Mouse (Mus musculus): ENCODE data around the gene Orai3. TPM values are rescaled to one million over a fixed set of nuclear protein-coding genes. Genes with fewer than 3 reads are reported as not detected.

Gene Orai3
- total and polyA plus RNA-seq, 3 experiments: 10.3 to 16.9 (median 11.6) TPM

GRCm38 (mm10) chr7:127745652-127746493 lies 23.7 kb upstream of the Orai3 start:
- Histone ChIP-seq H3K4me2 (ENCODE audit: insufficient read depth, low read depth, poor library complexity, severe bottlenecking) (peak overlapping the region; percentile 87), H3K9me3 (replicated peaks; ENCODE audit: low read length) (peaks cover 2% of the 10 kb centered on the region), H3K4me3 (replicated peaks in 1 of 3; ENCODE audit: low read depth in 2 of 3, low read length in 2 of 3, poor library complexity in 1 of 3) (peak overlapping the region; percentile 71 to 98 (median 87)), H3K9ac (ENCODE audit: insufficient read depth, low read depth) (peak overlapping the region; percentile 73), H3K36me3 (replicated peaks in 1 of 2; ENCODE audit: control insufficient read depth in 1 of 2, insufficient read depth in 1 of 2, low read length in 1 of 2) (peaks cover 25 to 33% of the 10 kb centered on the region in 2 experiments), H3K79me2 (replicated peaks; ENCODE audit: control insufficient read depth, extremely low read depth, insufficient read depth, poor library complexity, severe bottlenecking) (no peaks in the 10 kb centered on the region), H3K4me1 (ENCODE audit: control insufficient read depth in 1 of 2, insufficient read depth in 2 of 2) (peaks cover 4 to 18% of the 10 kb centered on the region in 2 experiments; a peak in 3 of 4 replicates), H3K27me3 (replicated peaks) (no peaks in the 10 kb centered on the region), H3K27ac (ENCODE audit: insufficient read depth, low read depth) (peak overlapping the region; percentile 73)
- TF ChIP-seq UBTF (IDR thresholded peaks at IDR 0.05; ENCODE audit: low read depth, low read length): no peak
- peak; percentile 81; the same call in 1 of the 2 replicates for TF ChIP-seq KAT2A (IDR thresholded peaks at IDR 0.05; ENCODE audit: insufficient replicate concordance, low read length)
- no peak for TF ChIP-seq ZC3H11A (IDR thresholded peaks at IDR 0.05; ENCODE audit: low read depth, low read length)
- peak; percentile 62 for TF ChIP-seq NRF1 (IDR thresholded peaks at IDR 0.05; ENCODE audit: low read depth, low read length)
- TF ChIP-seq POLR2A (IDR thresholded peaks at IDR 0.05; ENCODE audit: low read depth, low read length): no peak; the same call in 1 of the 2 replicates
- TF ChIP-seq CHD2 (IDR thresholded peaks at IDR 0.05; ENCODE audit: low read length): peak; percentile 46; the same call in 1 of the 2 replicates
- TF ChIP-seq MEF2A (IDR thresholded peaks at IDR 0.05; ENCODE audit: borderline replicate concordance, low read depth, low read length): no peak
- peak; percentile 39; the same call in 1 of the 2 replicates for TF ChIP-seq MAZ (IDR thresholded peaks at IDR 0.05; ENCODE audit: low read depth, low read length)
- TF ChIP-seq EP300 (IDR thresholded peaks at IDR 0.05; ENCODE audit: low read length): no peak
- peak; percentile 88 for TF ChIP-seq HCFC1 (IDR thresholded peaks at IDR 0.05; ENCODE audit: low read depth, low read length)
- TF ChIP-seq SIN3A (IDR thresholded peaks at IDR 0.05; ENCODE audit: low read length): peak; percentile 23; the same call in 1 of the 2 replicates
- TF ChIP-seq ELF1 (IDR thresholded peaks at IDR 0.05; ENCODE audit: low read depth, low read length): peak; percentile 43; the same call in 1 of the 2 replicates
- dilution Hi-C loops (cut with MboI; ENCODE audit: extremely low pct_ligation_motif_present, extremely low pct_unique_long_range_greater_than_20kb, low sequenced_read_pairs) (no loop called here), in situ Hi-C loops (cut with MboI; ENCODE audit: low pct_ligation_motif_present, low pct_unique_long_range_greater_than_20kb, low sequenced_read_pairs) (no loop called here)
- peak; percentile 71 for DNase-seq (ENCODE audit: extremely low read depth)

- peak overlapping the region; percentile 40 to 87 (median 71) for H3K4me3 ChIP-seq (replicated peaks in 1 of 3; ENCODE audit: low read depth in 2 of 3, low read length in 2 of 3, poor library complexity in 1 of 3)
- peaks cover 30 to 42% of the 10 kb centered on the region in 2 experiments for H3K36me3 ChIP-seq (replicated peaks in 1 of 2; ENCODE audit: control insufficient read depth in 1 of 2, insufficient read depth in 1 of 2, low read length in 1 of 2)
- peak overlapping the region; percentile 87 for H3K4me2 ChIP-seq (ENCODE audit: insufficient read depth, low read depth, poor library complexity, severe bottlenecking)
- H3K9ac ChIP-seq (ENCODE audit: insufficient read depth, low read depth): peak overlapping the region; percentile 73
- H3K9me3 ChIP-seq (replicated peaks; ENCODE audit: low read length): no peaks in the 10 kb centered on the region
- H3K4me1 ChIP-seq (ENCODE audit: control insufficient read depth in 1 of 2, insufficient read depth in 2 of 2): peaks cover 4 to 18% of the 10 kb centered on the region in 2 experiments; a peak in 3 of 4 replicates
- H3K27ac ChIP-seq (ENCODE audit: insufficient read depth, low read depth): no peak overlapping the region
- H3K79me2 ChIP-seq (replicated peaks; ENCODE audit: control insufficient read depth, extremely low read depth, insufficient read depth, poor library complexity, severe bottlenecking): no peaks in the 10 kb centered on the region
- H3K27me3 ChIP-seq (replicated peaks): no peaks in the 10 kb centered on the region
- dilution Hi-C loops (cut with MboI; ENCODE audit: extremely low pct_ligation_motif_present, extremely low pct_unique_long_range_greater_than_20kb, low sequenced_read_pairs): no loop called here
- in situ Hi-C loops (cut with MboI; ENCODE audit: low pct_ligation_motif_present, low pct_unique_long_range_greater_than_20kb, low sequenced_read_pairs): no loop called here
- TF ChIP-seq MAX (IDR thresholded peaks at IDR 0.05; ENCODE audit: low read length) (no peak), POLR2AphosphoS2 (IDR thresholded peaks at IDR 0.05; ENCODE audit: low read depth, low read length) (no peak), TCF12 (IDR thresholded peaks at IDR 0.05; ENCODE audit: low read depth, low read length) (no peak), PAX5 (IDR thresholded peaks at IDR 0.05; ENCODE audit: low read length) (no peak), CHD2 (IDR thresholded peaks at IDR 0.05; ENCODE audit: low read length) (no peak), ZC3H11A (IDR thresholded peaks at IDR 0.05; ENCODE audit: low read depth, low read length) (no peak), ZMIZ1 (IDR thresholded peaks at IDR 0.05; ENCODE audit: low read depth, low read length) (no peak), ZNF384 (IDR thresholded peaks at IDR 0.05; ENCODE audit: low read depth, low read length) (no peak), E2F4 (IDR thresholded peaks at IDR 0.05; ENCODE audit: insufficient replicate concordance, low read depth, low read length) (no peak), MAZ (IDR thresholded peaks at IDR 0.05; ENCODE audit: low read depth, low read length) (no peak), JUND (conservative IDR thresholded peaks at IDR 0.05; ENCODE audit: low read depth, low read length) (no peak), RAD21 (IDR thresholded peaks at IDR 0.05; ENCODE audit: low read depth, low read length) (no peak), IRF4 (IDR thresholded peaks at IDR 0.05; ENCODE audit: low read depth, low read length) (no peak), POLR2A (IDR thresholded peaks at IDR 0.05; ENCODE audit: low read depth, low read length) (no peak), CTCF (conservative IDR thresholded peaks at IDR 0.05 in 1 of 2, IDR thresholded peaks at IDR 0.05 in 1 of 2; ENCODE audit: low read depth in 2 of 2, low read length in 2 of 2) (no peak), MYC (IDR thresholded peaks at IDR 0.05; ENCODE audit: low read depth, low read length) (no peak), EP300 (IDR thresholded peaks at IDR 0.05; ENCODE audit: low read length) (no peak)
- DNase-seq (ENCODE audit: extremely low read depth): no peak
Observed at GRCm38 (mm10) chr7:127746494-127747491, 22.8 kb upstream of the Orai3 start.

All from CH12.LX (cell line).